Mouse (Mus musculus) spleen, postnatal 36 days (tissue): ENCODE measurements around the gene Birc5.

Experiments used
- DNase-seq, 2 experiments: peaks; one replicate each; pipeline ENCODE4 v3.0.0; 2022; ENCODE audit warnings: low spot score in 2 of 2, mixed read lengths in 1 of 2

The Birc5 gene

GRCm38 (mm10) chr11:117886000-117886399 is 36.9 kb downstream of the Birc5 start:
- DNase-seq = no peak

- no peak for DNase-seq
Measured at GRCm38 (mm10) chr11:117888168-117888852, 39.3 kb downstream of the Birc5 start.

GRCm38 (mm10) chr11:117888853-117889822 is 40.1 kb downstream of the Birc5 start:
- no peak for DNase-seq

- no peak for DNase-seq
Measured at GRCm38 (mm10) chr11:117889887-117890340, 40.9 kb downstream of the Birc5 start.

- no peak for DNase-seq
Measured at GRCm38 (mm10) chr11:117890519-117891282, 41.6 kb downstream of the Birc5 start.

- no peak for DNase-seq
Measured at GRCm38 (mm10) chr11:117891581-117892175, 42.6 kb downstream of the Birc5 start.

- peak; percentile 41 to 43 for DNase-seq
Measured at GRCm38 (mm10) chr11:117892199-117892598, 43.1 kb downstream of the Birc5 start.

GRCm38 (mm10) chr11:117894676-117895075 is 45.6 kb downstream of the Birc5 start:
- DNase-seq = no peak

GRCm38 (mm10) chr11:117896533-117896932 is 47.5 kb downstream of the Birc5 start:
- DNase-seq = no peak

- DNase-seq = peak in 1 of 2 experiments; percentile 22
Measured at GRCm38 (mm10) chr11:117902282-117902681, 53.2 kb downstream of the Birc5 start.

GRCm38 (mm10) chr11:117904442-117904841 is 55.4 kb downstream of the Birc5 start:
- DNase-seq = no peak
